Mouse (Mus musculus) stomach, embryonic 14.5 days (tissue): ENCODE measurements at regions not wholly inside any gene's neighbourhood (a gene's known extent, or its start where the extent isn't known, plus 50 kb on each side); places are given as distances from the start of the nearest gene placed in this dataset.

ENCODE experiments used
- ATAC-seq: fragments of 200-750 bp; cut with Nextera tagmentation; 2 replicates; pipeline ENCODE4 v1.8.0; 2017; ENCODE audit warnings: low read depth, moderate TSS enrichment; ENCODE audit not compliant: insufficient number of reproducible peaks, insufficient read depth, low FRiP score
- H3K27ac ChIP-seq: fragments of 300-500 bp; sonication (generic); 2 replicates; pipeline ENCODE4 v1.5.1; 2014; ENCODE audit warnings: mild to moderate bottlenecking, low read length, moderate library complexity, mixed read lengths
- H3K27me3 ChIP-seq: fragments of 300-500 bp; sonication (generic); 2 replicates; pipeline ENCODE4 v1.6.1; 2014; ENCODE audit warnings: low read length, control low read depth, mixed read lengths; ENCODE audit not compliant: control insufficient read depth, insufficient read depth
- H3K36me3 ChIP-seq: fragments of 300-500 bp; sonication (generic); 2 replicates; pipeline ENCODE4 v1.6.1; 2014; ENCODE audit warnings: mild to moderate bottlenecking, control low read depth, low read length, moderate library complexity, mixed read lengths; ENCODE audit not compliant: control insufficient read depth, insufficient read depth
- H3K4me1 ChIP-seq: fragments of 300-500 bp; sonication (generic); 2 replicates; pipeline ENCODE4 v1.6.1; 2014; ENCODE audit warnings: low read length, control low read depth, mixed read lengths; ENCODE audit not compliant: control insufficient read depth, insufficient read depth
- H3K4me2 ChIP-seq: fragments of 300-500 bp; sonication (generic); replicated peaks from 2 replicates; pipeline ENCODE4 v1.6.1; 2014; ENCODE audit warnings: low read depth, low read length, control low read depth
- H3K4me3 ChIP-seq: fragments of 300-500 bp; sonication (generic); 2 replicates; pipeline ENCODE4 v1.5.1; 2014; ENCODE audit warnings: low read depth, low read length, control low read depth
- H3K9ac ChIP-seq: fragments of 300-500 bp; sonication (generic); replicated peaks from 2 replicates; pipeline ENCODE4 v1.6.1; 2014; ENCODE audit warnings: low read depth, mild to moderate bottlenecking, control low read depth, low read length, moderate library complexity, mixed read lengths
- H3K9me3 ChIP-seq: fragments of 300-500 bp; sonication (generic); 2 replicates; pipeline ENCODE4 v1.6.1; 2016; ENCODE audit warnings: low read depth, low read length, control low read depth; ENCODE audit not compliant: control insufficient read depth
- WGBS: fragments of 180-500 bp; shearing (Covaris S2); extraction: QIAGEN DNeasy Blood & Tissue Kit; methylation state at CpG from one replicate; pipeline ENCODE4 v1.1.7; 2014; 5-methylcytosine and 5-hydroxymethylcytosine counted together

DNA sequence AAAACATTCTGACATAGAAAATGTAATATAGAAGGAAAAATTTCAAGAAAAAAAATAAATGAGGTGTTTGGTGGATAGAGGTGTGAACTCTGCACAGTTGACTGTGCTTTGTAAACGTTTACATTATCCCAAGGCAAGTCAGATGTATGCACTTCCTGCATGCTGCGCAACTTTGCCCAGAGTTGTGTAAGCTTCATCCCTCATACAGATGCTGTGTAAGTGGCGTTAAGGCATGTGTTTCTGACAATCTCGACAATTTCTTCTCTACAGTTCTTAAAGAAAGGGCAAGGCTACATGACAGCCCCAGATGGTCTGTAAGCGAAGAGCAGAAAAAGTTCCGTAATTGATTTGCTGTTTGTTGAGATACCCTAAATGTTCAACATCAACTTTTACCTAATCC lies 476.6 kb upstream of the Pitx2 start:
- ATAC-seq = no peak
- Histone ChIP-seq H3K27me3 (no peaks in the 10 kb centered on the region), H3K9me3 (no peaks in the 10 kb centered on the region), H3K27ac (no peak overlapping the region), H3K4me1 (no peaks in the 10 kb centered on the region), H3K4me2 (no peak overlapping the region), H3K4me3 (no peak overlapping the region), H3K9ac (no peak overlapping the region), H3K36me3 (no peaks in the 10 kb centered on the region)
- WGBS = 39% methylated on average over 6 of the region's 6 CpGs

DNA sequence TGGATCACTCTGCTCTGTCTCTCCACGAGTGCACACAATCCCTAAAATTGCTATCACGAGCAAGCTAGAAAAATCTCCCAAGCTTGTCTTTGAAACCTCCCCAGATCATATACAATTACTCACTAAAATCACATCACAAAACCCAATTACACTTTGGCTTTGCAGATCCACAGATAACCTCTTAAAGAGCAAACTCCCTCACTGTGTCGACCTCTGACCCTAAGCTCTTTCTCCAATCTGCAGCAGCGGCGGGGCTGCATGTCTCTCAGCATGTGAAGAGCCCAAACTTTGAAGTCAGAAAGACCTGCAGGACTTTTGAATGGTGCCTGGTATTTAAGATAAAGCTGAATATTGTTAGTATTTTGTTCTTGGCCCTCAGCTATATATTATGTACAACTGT lies 479.4 kb upstream of the Pitx2 start:
- 43% methylated on average over 5 of the region's 5 CpGs for WGBS
- Histone ChIP-seq H3K4me1 (no peaks in the 10 kb centered on the region), H3K9me3 (no peaks in the 10 kb centered on the region), H3K36me3 (no peaks in the 10 kb centered on the region), H3K9ac (no peak overlapping the region), H3K27ac (no peak overlapping the region), H3K27me3 (no peaks in the 10 kb centered on the region), H3K4me3 (no peak overlapping the region), H3K4me2 (no peak overlapping the region)
- ATAC-seq = no peak

GRCm38 (mm10) chr3:128719226-128719625 lies 480.5 kb upstream of the Pitx2 start:
- ATAC-seq = no peak
- WGBS = 76% methylated on average over 7 of the region's 7 CpGs
- no peak overlapping the region for H3K4me3 ChIP-seq

DNA sequence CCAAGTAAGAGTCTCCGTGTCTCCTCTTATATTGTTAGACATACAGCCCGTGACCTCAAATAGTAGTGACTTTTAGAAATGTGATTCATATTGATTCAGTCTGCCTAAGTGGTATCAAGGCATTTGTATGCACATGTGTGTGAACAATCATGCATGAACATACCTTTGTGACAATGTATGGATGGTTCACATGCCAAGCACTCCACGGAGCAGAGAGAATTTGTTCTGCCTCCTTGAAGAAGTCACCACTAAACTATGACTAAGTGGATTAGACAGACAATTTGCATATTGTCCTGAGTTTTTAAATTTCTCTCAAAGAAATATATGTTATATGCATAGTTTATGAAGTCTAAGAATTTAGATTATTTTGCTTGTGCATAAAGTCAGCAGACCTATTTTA lies 492.4 kb upstream of the Pitx2 start:
- Histone ChIP-seq H3K27me3 (no peaks in the 10 kb centered on the region), H3K4me1 (no peaks in the 10 kb centered on the region), H3K9me3 (no peaks in the 10 kb centered on the region), H3K9ac (no peak overlapping the region), H3K27ac (no peak overlapping the region), H3K36me3 (no peaks in the 10 kb centered on the region), H3K4me3 (no peak overlapping the region), H3K4me2 (no peak overlapping the region)
- ATAC-seq = no peak
- WGBS = 87% methylated on average over 3 of the region's 3 CpGs

More at GRCm38 (mm10) chr3:128719226-128719625, 480.5 kb upstream of the Pitx2 start:
- Histone ChIP-seq H3K9ac (no peak overlapping the region), H3K36me3 (no peaks in the 10 kb centered on the region), H3K27ac (no peak overlapping the region), H3K27me3 (no peaks in the 10 kb centered on the region), H3K4me2 (no peak overlapping the region), H3K9me3 (no peaks in the 10 kb centered on the region), H3K4me1 (no peaks in the 10 kb centered on the region)

DNA sequence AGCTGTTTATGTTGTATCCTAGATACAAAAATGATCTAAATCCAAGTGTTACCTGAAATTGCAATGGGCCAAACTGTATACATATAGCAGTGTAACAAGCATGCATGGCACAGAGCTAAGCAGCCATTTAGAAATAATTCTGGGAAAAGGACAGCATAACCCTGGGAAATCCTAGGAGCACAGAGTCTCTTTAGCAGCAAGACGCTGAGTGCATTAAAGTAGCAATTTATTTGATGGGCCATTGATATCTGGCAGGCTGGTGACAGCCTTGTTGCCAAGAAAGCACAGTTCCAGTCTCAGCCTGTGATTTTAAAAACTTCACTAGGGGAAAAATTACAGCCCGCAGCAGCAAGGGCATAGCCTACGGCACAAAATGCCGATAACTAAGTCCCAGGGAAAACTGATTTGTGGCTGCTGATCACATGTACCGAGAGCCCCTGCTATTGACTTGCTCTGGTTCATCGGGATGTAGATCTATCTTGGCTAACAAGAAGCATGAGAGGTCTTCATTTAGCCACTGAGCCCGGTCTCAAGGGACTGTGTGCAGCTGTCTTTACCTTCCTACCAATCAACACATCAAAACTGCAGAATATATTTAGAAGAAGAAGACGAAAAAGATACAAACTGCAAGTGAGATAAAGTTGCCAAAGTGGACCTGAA lies 531.1 kb upstream of the Pitx2 start:
- no peak overlapping the region for H3K4me2 ChIP-seq
- no peaks in the 10 kb centered on the region for H3K9me3 ChIP-seq
- H3K36me3 ChIP-seq = no peaks in the 10 kb centered on the region
- H3K4me3 ChIP-seq = no peak overlapping the region
- no peak for ATAC-seq
- H3K4me1 ChIP-seq = no peaks in the 10 kb centered on the region
- 69% methylated on average over 8 of the region's 8 CpGs for WGBS
- no peak overlapping the region for H3K27ac ChIP-seq
- no peak overlapping the region for H3K9ac ChIP-seq
- H3K27me3 ChIP-seq = no peaks in the 10 kb centered on the region

GRCm38 (mm10) chr3:128665184-128665583 lies 534.5 kb upstream of the Pitx2 start:
- no peaks in the 10 kb centered on the region for H3K4me1 ChIP-seq
- no peak overlapping the region for H3K4me3 ChIP-seq
- no peak overlapping the region for H3K4me2 ChIP-seq
- H3K9ac ChIP-seq = no peak overlapping the region
- no peak for ATAC-seq
- no peaks in the 10 kb centered on the region for H3K27me3 ChIP-seq
- no peaks in the 10 kb centered on the region for H3K9me3 ChIP-seq
- WGBS = 81% methylated on average over 3 of the region's 3 CpGs
- H3K27ac ChIP-seq = no peak overlapping the region
- no peaks in the 10 kb centered on the region for H3K36me3 ChIP-seq

DNA sequence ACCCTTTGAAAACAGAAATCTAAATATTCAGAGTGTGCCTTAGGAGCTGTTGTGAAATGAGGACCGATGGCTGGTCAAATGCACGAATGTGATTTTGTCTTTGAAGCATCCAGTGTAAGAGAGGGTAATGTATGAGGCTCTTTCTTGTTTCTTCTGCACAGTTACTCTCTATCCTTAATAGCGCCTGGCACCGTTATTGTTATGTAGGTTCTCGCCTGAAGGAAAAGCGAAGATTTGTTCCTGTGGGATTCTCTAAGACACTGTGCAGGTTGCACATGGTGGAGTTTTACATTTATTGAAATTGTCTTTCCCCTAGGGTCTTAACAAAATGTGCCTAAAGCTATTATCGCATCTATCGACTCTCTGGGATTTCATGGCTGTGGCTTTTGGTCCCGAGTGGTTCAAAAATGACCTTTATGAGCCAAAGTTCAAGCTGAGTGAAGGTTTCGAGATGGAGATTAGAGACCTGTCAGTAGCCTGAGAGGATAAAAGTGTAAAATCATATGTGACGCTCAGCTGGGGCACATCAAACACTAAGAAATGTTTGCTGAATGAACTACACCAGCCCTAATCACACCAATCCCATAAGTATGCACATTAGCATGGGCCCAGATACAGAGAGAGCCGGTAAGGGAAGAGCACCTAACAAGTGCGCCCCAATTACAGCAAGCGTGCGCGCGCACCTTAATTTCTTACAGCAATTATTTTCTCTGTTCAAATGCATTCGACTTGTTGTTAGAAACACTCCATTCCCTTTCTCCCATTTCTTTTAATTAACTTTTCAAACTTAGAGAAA lies 562.5 kb upstream of the Pitx2 start:
- no peak overlapping the region for H3K4me3 ChIP-seq
- no peaks in the 10 kb centered on the region for H3K27me3 ChIP-seq
- no peak for ATAC-seq
- H3K4me1 ChIP-seq = no peaks in the 10 kb centered on the region
- no peaks in the 10 kb centered on the region for H3K36me3 ChIP-seq
- H3K27ac ChIP-seq = no peak overlapping the region
- H3K9ac ChIP-seq = no peak overlapping the region
- H3K4me2 ChIP-seq = no peak overlapping the region
- WGBS = 82% methylated on average over 18 of the region's 18 CpGs
- H3K9me3 ChIP-seq = no peaks in the 10 kb centered on the region

GRCm38 (mm10) chr3:128627696-128628095 lies 572.0 kb upstream of the Pitx2 start:
- Histone ChIP-seq H3K27ac (no peak overlapping the region), H3K27me3 (no peaks in the 10 kb centered on the region), H3K4me1 (no peaks in the 10 kb centered on the region), H3K9ac (no peak overlapping the region), H3K9me3 (no peaks in the 10 kb centered on the region), H3K4me2 (no peak overlapping the region), H3K4me3 (no peak overlapping the region), H3K36me3 (no peaks in the 10 kb centered on the region)
- 95% methylated on average over 1 of the region's 1 CpGs for WGBS
- ATAC-seq = no peak
